Mouse (Mus musculus): ENCODE measurements at regions not wholly inside any gene's neighbourhood (a gene's known extent, or its start where the extent isn't known, plus 50 kb on each side); places are given as distances from the start of the nearest gene placed in this dataset.

DNA sequence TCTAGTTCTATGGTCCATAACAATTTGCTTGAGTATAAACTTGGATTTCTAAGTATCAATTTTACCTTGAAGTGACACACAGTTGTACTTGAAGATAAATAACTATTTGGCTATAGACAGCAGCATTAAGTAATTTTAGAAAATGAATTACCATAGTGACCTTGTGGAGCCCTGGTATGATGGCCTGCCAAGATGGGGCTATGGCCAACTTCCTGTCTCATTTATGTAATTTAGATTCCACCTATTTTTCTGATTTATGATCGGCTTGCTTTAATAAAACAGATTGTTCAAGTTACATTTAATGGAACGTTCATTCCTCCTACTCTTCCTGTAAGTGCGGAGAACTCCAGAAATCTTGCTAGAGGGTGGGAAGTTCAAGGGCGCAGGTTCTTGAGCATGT lies 613.2 kb upstream of the Nrp1 start:
- TF ChIP-seq POLR2A (IDR thresholded peaks at IDR 0.05; ENCODE audit: extremely low read depth, insufficient read depth, low read length): no peak
- no peak for TF ChIP-seq CTCF (IDR thresholded peaks at IDR 0.05; ENCODE audit: extremely low read depth, insufficient read depth, low read length)

All from cortical plate, adult 2 months (tissue).